Mouse (Mus musculus) kidney, postnatal 4 days (tissue): ENCODE data around the gene Fbp2.
"Not testable (repeated sequence)": the region's sequence is repeated elsewhere in the genome, so short reads cannot be mapped to it uniquely, and the experiment has no call there.

Experiments
- DNase-seq, 2 experiments: peaks; one replicate each; pipeline ENCODE4 v3.0.0; 2021; ENCODE audit warnings: mixed read lengths in 2 of 2

The Fbp2 gene

DNA sequence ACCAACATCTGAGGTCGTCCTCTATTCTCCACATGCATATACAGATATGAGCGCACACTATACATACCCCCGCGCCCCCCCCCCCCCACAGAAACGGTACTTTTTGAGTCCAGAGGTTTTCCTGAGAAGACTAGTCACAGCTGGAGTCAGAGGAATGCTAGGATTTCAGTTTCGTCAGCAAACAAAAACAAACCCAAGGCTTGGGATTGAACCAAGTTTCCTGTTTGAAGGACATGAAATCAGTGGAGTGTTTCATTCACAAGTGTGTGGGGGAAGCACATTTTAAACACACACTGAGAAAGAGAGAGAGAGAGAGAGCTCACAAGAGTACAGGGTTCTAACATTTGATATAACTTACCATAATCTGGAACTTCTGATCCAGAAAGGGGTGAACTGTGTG lies 5.5 kb upstream of the Fbp2 start:
- no peak for DNase-seq

DNA sequence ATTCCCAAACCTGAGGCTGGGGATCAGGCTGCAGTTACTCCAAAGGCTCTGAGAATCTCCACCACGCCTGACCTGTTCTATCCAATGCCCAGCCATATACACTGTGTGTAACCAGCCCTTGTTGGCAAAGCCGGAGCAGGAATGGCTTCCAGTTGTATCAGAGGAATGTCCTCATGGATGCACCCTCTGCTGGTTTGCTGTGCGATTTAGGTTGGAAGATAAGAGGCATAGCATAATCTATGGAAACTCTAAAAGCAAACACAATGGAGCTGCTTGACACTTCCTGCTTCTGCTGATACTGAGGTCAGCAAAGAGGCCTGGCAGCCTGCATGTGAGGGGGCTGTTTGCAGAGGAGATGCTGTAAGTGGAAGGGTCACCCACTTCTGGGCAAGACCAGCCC lies 4.7 kb upstream of the Fbp2 start:
- no peak for DNase-seq

DNA sequence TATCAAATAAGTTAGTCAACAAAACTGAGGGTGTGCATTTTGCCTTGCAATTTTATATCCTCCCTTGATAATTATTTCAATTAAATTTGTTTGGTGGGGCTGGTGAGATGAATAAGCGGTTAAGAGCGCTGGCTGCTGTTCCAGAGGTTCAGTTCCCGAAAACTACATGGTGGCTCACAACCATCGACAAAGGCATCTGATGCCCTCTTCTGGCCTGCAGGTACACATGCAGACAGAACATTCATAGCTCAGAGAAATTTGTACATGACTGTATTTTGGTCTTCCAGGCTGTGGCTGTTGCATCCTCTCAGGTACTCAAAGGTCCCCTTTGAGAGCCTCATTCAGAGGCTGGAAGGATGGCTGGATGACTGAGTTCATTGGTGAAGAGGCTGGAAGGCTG lies 1.8 kb upstream of the Fbp2 start:
- no peak for DNase-seq

DNA sequence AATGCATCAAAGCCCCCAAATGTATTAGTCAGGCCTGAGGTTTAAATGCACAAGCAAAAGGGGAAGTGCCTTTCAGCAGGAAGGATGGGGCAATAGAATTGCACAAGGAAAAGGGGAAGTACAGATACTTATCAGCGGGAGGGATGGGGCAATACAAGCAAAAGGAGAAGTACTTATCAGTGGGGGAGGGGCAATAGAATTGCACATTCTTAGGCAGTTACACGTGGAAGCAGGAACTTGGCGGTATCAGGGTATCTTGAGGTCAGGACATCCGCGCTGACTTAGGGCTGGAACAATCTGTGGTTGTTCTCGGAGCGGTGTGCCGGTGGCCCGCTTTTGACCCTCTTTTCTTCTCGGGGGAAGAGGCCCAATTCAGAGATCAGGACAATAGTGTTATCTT lies 1.0 kb upstream of the Fbp2 start:
- DNase-seq: not testable (repeated sequence)

DNA sequence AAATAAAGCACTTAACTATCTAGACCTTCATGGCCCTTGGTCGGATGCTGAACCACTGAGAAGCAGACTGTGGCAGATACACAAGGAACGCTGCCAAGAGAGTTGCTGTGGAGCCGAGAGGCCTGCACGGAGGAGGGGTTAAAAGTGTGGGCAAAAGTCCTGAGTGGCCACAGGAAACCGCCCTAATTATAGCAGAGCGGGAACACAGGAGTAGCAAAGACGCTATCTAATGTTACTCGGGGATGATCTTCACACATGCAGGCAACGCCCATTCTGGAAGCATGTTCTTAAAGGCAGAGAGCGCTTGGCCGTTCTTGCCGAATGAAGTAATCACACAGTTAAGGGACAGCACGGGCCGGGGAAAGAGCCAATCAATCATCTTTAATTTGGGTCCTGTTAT lies 1.4 kb downstream of the Fbp2 start:
- no peak for DNase-seq

DNA sequence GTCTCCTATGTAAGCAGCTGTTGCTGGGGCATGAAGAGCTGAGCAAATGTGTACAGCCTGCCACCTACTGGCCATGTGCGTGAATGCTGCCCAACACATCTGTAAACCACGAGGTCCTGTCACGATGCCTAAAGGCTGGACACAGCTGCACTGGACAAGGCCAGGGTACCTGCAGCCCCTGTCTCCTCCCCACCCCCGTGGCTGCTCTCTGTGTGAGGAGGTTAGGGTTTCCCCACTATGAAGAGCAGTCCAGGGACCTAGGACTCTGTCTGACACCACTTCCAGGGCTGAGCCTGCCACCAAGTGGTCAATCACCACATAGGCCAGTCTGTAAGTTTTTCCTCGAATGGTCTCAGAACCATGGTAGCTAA lies 1.9 kb downstream of the Fbp2 start:
- DNase-seq: peak; percentile 85 to 91

DNA sequence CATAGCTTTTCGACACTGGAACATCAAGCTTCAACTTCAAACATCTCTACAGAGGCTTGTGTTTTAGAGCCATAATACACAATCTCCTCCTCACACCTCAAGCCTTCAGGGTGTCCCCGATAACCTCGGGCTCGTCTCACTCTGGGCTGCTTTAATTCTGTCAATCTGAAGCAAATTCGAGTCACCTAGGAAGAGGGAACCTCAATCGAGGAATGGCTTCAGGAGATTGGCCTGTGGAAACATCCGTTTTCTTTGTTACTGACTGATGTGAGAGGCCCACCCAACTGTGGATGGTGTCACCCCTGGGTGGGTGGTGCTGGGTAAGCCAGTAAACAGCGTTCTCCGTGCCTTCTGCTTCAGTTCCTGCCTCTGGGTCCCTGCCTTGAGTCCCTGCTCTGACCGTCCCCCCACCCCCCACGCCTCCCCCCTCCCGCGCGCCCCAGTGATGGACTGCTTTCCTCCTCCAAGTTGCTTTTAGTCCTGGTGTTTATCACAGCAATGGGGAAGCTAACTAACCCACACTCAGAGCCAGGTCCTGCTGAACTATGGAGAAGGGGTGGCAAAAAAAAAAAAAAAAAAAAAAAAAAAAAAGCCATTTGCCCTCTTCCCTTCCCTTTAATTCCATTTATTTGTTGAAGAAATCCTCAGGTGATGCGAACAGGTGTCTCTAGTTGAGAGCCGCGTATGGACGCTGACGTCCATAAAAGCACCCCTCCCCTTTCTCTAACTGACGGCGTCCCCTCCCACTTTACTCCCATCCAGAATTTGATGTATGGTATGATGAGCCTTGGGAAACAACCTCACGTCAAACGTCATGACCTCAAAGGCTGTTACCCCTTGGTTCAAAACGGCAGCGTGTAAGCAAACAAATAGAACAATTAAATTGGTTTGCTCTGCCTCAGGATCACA lies 2.6 kb downstream of the Fbp2 start:
- DNase-seq: no peak

DNA sequence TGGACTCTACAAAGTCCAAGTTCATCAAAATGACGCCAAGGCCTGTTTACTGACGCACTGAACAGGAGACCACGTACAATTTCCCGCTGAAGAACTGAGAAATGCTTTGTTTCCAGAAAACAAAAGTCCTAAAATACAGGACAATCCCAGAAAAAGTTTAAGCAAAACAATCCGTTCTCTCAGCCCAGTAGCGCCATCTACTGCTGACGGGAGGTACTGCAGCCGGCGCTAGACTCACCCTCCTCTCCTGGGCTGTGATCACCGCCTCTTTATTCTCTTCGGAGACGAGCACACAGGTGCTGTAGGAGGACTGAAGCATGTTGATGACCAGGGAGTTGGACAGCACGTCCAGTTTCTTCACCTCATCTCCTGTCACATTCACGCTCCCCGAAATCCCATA lies 3.6 kb downstream of the Fbp2 start:
- peak; percentile 89 to 92 for DNase-seq

DNA sequence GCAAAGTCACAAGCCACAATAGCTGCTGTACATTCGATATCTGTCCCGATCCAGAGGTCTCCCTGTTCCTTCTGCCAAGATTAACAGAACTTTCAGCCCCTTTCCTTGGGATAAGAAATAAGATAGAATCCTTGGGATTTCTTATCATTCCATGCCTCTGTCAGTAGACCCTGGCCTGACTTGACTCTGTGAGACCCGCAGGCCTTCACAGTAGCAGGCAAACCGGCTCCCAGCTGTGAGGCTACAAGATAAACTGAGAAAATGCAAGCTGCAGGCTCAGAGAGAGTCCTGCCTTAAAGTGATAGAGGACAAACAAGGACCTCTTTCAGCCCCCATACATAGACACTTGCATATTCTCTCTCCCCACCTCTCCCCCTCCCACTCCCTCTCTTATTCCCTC lies 24.9 kb downstream of the Fbp2 start:
- DNase-seq: no peak

DNA sequence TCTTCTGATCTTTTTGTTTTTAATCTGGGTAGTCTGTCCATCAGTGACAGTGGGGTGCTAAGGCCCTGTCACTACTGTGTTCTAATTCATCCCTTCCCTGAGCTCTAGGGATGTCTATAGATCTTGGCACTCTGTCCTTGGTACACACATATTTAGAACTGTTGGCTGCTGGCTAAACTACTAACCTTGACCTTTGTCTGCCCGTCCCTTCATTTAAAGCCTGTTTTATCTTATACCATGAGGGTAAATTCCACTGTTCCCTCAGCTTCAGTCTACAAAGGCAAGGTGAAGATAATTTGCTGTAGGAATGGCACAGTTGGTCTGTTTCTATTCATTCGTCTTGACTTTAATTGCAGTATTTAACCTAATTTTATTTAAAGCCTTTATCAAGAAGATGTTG lies 26.0 kb downstream of the Fbp2 start:
- DNase-seq: no peak

DNA sequence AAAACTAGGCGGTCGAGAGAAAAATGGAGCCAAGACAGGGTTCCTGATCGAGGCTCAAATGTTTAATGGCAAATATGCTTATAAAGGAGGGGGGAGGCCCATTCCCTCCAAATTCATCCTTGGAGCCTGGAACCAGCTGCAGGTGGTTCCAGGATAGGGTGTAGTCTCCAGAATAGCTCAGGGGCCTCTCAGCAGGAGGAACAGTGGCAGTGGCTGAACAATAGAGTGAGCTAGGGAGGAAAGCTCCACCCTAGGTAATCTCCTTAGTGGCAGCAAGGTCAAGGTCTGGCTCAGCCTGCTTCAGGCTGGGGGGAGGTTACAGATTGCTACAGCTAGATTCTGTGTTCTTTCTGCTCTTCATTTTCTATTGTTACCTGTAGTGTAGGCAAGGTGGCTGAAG lies 42.5 kb downstream of the Fbp2 start:
- DNase-seq: not testable (repeated sequence)

DNA sequence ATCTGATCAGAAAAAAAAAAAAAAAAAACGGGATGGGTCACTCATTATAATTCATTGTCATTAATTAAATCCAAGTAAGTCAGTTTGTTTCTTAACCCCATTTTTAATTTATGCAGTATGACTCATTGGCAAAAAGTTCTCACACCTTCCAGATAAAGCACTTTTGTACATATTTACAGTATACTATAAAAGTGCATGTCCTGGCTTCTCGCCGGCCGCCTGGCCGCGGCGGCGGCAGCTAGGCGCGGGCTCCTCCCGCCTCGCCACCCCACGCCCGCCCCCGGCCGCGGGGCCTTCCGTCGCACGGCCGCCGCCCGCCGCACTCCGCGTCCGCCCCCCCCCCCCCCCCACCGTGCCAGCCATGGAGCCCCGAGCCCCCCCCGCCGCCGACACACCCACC lies 45.5 kb downstream of the Fbp2 start:
- DNase-seq: peak in 1 of 2 experiments; percentile 27

DNA sequence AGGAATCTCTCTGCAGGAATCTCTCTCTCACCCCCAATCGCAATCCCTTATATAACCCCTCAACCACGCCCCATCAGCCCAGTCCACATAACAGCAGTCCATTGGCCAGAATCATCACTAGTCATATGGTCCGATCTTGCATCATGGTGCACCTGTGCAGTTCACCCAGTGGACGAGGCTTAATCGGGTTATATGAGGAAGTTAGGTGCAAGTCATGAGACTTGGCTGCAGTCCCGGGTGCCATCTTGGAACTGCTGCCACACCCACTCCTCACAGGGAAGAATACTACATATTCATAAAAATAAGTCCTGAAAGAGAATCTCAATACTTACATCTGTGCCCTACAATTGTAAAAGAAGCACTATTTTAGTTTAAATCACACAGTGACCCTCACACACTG lies 50.2 kb downstream of the Fbp2 start:
- not testable (repeated sequence) for DNase-seq
